Comparison of ENCODE assay signal across 12 mouse cellular contexts in genomic region chr1:134215751-134216628, GRCm38 (mm10). TPM values are rescaled to one million over a fixed set of nuclear protein-coding genes. Genes with fewer than 3 reads are reported as not detected.
DNase-seq lines count a peak whose midpoint lies in the region; ATAC-seq lines count a peak whose summit lies in the region.
"Had no signal": no experiment of that assay in that cellular context is flagged by ENCODE, and none has a peak within 500 bp of the region (broad histone marks: within the 10 kb centered on the region; RNA-seq: fewer than 3 reads in every experiment).

No protein-coding gene starts in this region.

- 37% methylated on average over 11 of the region's 11 CpGs for WGBS in heart, embryonic 14.5 days
- WGBS in embryonic facial prominence, embryonic 10.5 days = 30% methylated on average over 11 of the region's 11 CpGs
- WGBS in hindbrain, embryonic 15.5 days = 22% methylated on average over 11 of the region's 11 CpGs
- 20% methylated on average over 11 of the region's 11 CpGs for WGBS in neural tube, embryonic 13.5 days

- H3K4me2 ChIP-seq in heart, embryonic 14.5 days (ENCODE audit: low read length) = no peak overlapping the region
- H3K4me2 ChIP-seq in hindbrain, embryonic 15.5 days = no peak overlapping the region
- 0 out of 2 replicates have a peak overlapping the region, but pooled peaks have one; percentile 1 for H3K4me2 ChIP-seq in neural tube, embryonic 13.5 days
- H3K4me2 ChIP-seq: liver, embryonic 15.5 days had no signal

- peaks cover 20 to 42% of the 10 kb centered on the region in 2 experiments for H3K4me1 ChIP-seq in heart, embryonic 14.5 days (ENCODE audit: control insufficient read depth in 2 of 2, insufficient read depth in 2 of 2, low read length in 2 of 2)
- peaks cover 37% of the 10 kb centered on the region for H3K4me1 ChIP-seq in embryonic facial prominence, embryonic 10.5 days
- peaks cover 30% of the 10 kb centered on the region for H3K4me1 ChIP-seq in hindbrain, embryonic 15.5 days (replicated peaks)
- peaks cover 12% of the 10 kb centered on the region for H3K4me1 ChIP-seq in neural tube, embryonic 13.5 days (replicated peaks)

- DNase-seq in heart, postnatal 36 days = no peak
- no peak for DNase-seq in embryonic facial prominence, embryonic 10.5 days (ENCODE audit: low spot score)
- no peak for DNase-seq in right cerebral cortex, postnatal 4 days
- no peak for DNase-seq in thymus, adult 18-20 months
- DNase-seq: cerebellum, adult 9-10 months; heart, postnatal 10 days had no signal

- H3K9me3 ChIP-seq in heart, embryonic 14.5 days (ENCODE audit: control insufficient read depth, low read length) = no peaks in the 10 kb centered on the region
- no peaks in the 10 kb centered on the region for H3K9me3 ChIP-seq in embryonic facial prominence, embryonic 10.5 days
- H3K9me3 ChIP-seq in hindbrain, embryonic 15.5 days = no peaks in the 10 kb centered on the region
- H3K9me3 ChIP-seq in neural tube, embryonic 13.5 days = no peaks in the 10 kb centered on the region
- H3K9me3 ChIP-seq: liver, embryonic 15.5 days had no signal

- H3K36me3 ChIP-seq in heart, embryonic 14.5 days (ENCODE audit: control insufficient read depth, insufficient read depth, low read length) = no peaks in the 10 kb centered on the region
- no peaks in the 10 kb centered on the region for H3K36me3 ChIP-seq in embryonic facial prominence, embryonic 10.5 days (replicated peaks)
- no peaks in the 10 kb centered on the region for H3K36me3 ChIP-seq in hindbrain, embryonic 15.5 days
- H3K36me3 ChIP-seq in neural tube, embryonic 13.5 days = no peaks in the 10 kb centered on the region
- H3K36me3 ChIP-seq: liver, embryonic 15.5 days had no signal

- no peak overlapping the region for H3K27ac ChIP-seq in heart, embryonic 14.5 days (replicated peaks in 1 of 2; ENCODE audit: control insufficient read depth in 1 of 2, insufficient read depth in 1 of 2, low read depth in 2 of 2, low read length in 2 of 2)
- peak overlapping the region; percentile 71 for H3K27ac ChIP-seq in embryonic facial prominence, embryonic 10.5 days (replicated peaks)
- H3K27ac ChIP-seq in hindbrain, embryonic 15.5 days (replicated peaks) = peak overlapping the region; percentile 35; the same call in 1 of the 2 replicates
- H3K27ac ChIP-seq in neural tube, embryonic 13.5 days (replicated peaks) = peak overlapping the region; percentile 46
- H3K27ac ChIP-seq: liver, embryonic 15.5 days had no signal

- no peak for ATAC-seq in heart, embryonic 14.5 days (ENCODE audit: insufficient number of reproducible peaks, insufficient read depth, low FRiP score, low read depth)
- ATAC-seq in hindbrain, embryonic 15.5 days (ENCODE audit: low FRiP score, low read depth) = no peak
- peak; percentile 36; the same call in 1 of the 2 replicates for ATAC-seq in neural tube, embryonic 13.5 days (ENCODE audit: low read depth)

- no peaks in the 10 kb centered on the region for H3K27me3 ChIP-seq in heart, embryonic 14.5 days (ENCODE audit: control insufficient read depth, insufficient read depth, low read length)
- peaks cover 44% of the 10 kb centered on the region for H3K27me3 ChIP-seq in embryonic facial prominence, embryonic 10.5 days (replicated peaks; ENCODE audit: low read depth, poor library complexity, severe bottlenecking)
- no peaks in the 10 kb centered on the region for H3K27me3 ChIP-seq in hindbrain, embryonic 15.5 days
- no peaks in the 10 kb centered on the region for H3K27me3 ChIP-seq in neural tube, embryonic 13.5 days

- intact Hi-C loops in heart, postnatal 36 days (cut with DNase I) = no loop called here

- 0 out of 2 replicates have a peak overlapping the region, but pooled peaks have one; percentile 21 for H3K9ac ChIP-seq in heart, embryonic 14.5 days (ENCODE audit: low read length)
- peak overlapping the region; percentile 2; the same call in 1 of the 2 replicates for H3K9ac ChIP-seq in hindbrain, embryonic 15.5 days
- peak overlapping the region; percentile 12; the same call in 1 of the 2 replicates for H3K9ac ChIP-seq in neural tube, embryonic 13.5 days
- H3K9ac ChIP-seq: liver, embryonic 15.5 days had no signal

- no peak overlapping the region for H3K4me3 ChIP-seq in heart, embryonic 14.5 days (ENCODE audit: control insufficient read depth in 1 of 2, insufficient read depth in 1 of 2, low read depth in 1 of 2, low read length in 2 of 2)
- H3K4me3 ChIP-seq in embryonic facial prominence, embryonic 10.5 days = no peak overlapping the region
- no peak overlapping the region for H3K4me3 ChIP-seq in hindbrain, embryonic 15.5 days
- H3K4me3 ChIP-seq in neural tube, embryonic 13.5 days = no peak overlapping the region
- H3K4me3 ChIP-seq: liver, embryonic 15.5 days had no signal

RNA-seq across cellular contexts. Expression of gene Adora1, which starts 19.2 kb away (rescaled TPM):
- 11.3 and 11.7 TPM in 2 replicates for polyA plus RNA-seq in heart, embryonic 14.5 days (2014; fragmentation: Nextera tagmentation; extraction: Ambion mirVana)
- total RNA-seq in heart, postnatal 36 days (2021) = 10 to 100 TPM; 18.4 to 19.8 TPM
- polyA plus RNA-seq in embryonic facial prominence, embryonic 10.5 days (2016; fragmentation: Nextera tagmentation; extraction: Ambion mirVana) = 0.28 and 0.65 TPM in 2 replicates
- polyA plus RNA-seq in hindbrain, embryonic 15.5 days (2015; fragmentation: Nextera tagmentation; extraction: Ambion mirVana) = 22.5 and 26.0 TPM in 2 replicates
- 11.1 and 12.8 TPM in 2 replicates for polyA plus RNA-seq in neural tube, embryonic 13.5 days (2015; fragmentation: Nextera tagmentation; extraction: Ambion mirVana)
- total RNA-seq: megakaryocyte-erythroid progenitor cell, adult 5-6 weeks had no signal

RNA-seq across cellular contexts. Expression of gene Mybph, which starts 22.7 kb away (rescaled TPM):
- 0.12 and 0.27 TPM in 2 replicates for polyA plus RNA-seq in heart, embryonic 14.5 days (2014; fragmentation: Nextera tagmentation; extraction: Ambion mirVana)
- total RNA-seq in heart, postnatal 36 days (2021) = not detected
- polyA plus RNA-seq in embryonic facial prominence, embryonic 10.5 days (2016; fragmentation: Nextera tagmentation; extraction: Ambion mirVana) = 0.49 and 1.4 TPM in 2 replicates
- polyA plus RNA-seq in hindbrain, embryonic 15.5 days (2015; fragmentation: Nextera tagmentation; extraction: Ambion mirVana) = 0.12 and 0.29 TPM in 2 replicates
- 2.9 and 8.5 TPM in 2 replicates for polyA plus RNA-seq in neural tube, embryonic 13.5 days (2015; fragmentation: Nextera tagmentation; extraction: Ambion mirVana)
- total RNA-seq: ES-E14; megakaryocyte-erythroid progenitor cell, adult 5-6 weeks had no signal

RNA-seq across cellular contexts. Expression of gene Chil1, which starts 34.0 kb away (rescaled TPM):
- 0.66 and 1.5 TPM in 2 replicates for polyA plus RNA-seq in heart, embryonic 14.5 days (2014; fragmentation: Nextera tagmentation; extraction: Ambion mirVana)
- 1 to 10 TPM in 1 of 2 experiments, under 1 TPM in 1; 0.57 to 1.1 TPM for total RNA-seq in heart, postnatal 36 days (2021)
- polyA plus RNA-seq in embryonic facial prominence, embryonic 10.5 days (2016; fragmentation: Nextera tagmentation; extraction: Ambion mirVana) = 0.96 and 0.99 TPM in 2 replicates
- 1.4 and 2.4 TPM in 2 replicates for polyA plus RNA-seq in hindbrain, embryonic 15.5 days (2015; fragmentation: Nextera tagmentation; extraction: Ambion mirVana)
- 1.9 and 2.8 TPM in 2 replicates for polyA plus RNA-seq in neural tube, embryonic 13.5 days (2015; fragmentation: Nextera tagmentation; extraction: Ambion mirVana)

Comparison
In these comparisons a context has a peak if more than half of its experiments do, and no peak if none do; other contexts are left out.
1. H3K27ac ChIP-seq: peak in embryonic facial prominence, embryonic 10.5 days (single experiment), hindbrain, embryonic 15.5 days (single experiment) and neural tube, embryonic 13.5 days (single experiment); none in heart, embryonic 14.5 days (0 of 2).
2. Peak in every context shown above with its lines, with median percentiles within 50 percentile points of each other: H3K9ac ChIP-seq.